Mouse (Mus musculus): ENCODE measurements at regions not wholly inside any gene's neighbourhood (a gene's known extent, or its start where the extent isn't known, plus 50 kb on each side); places are given as distances from the start of the nearest gene placed in this dataset.

DNA sequence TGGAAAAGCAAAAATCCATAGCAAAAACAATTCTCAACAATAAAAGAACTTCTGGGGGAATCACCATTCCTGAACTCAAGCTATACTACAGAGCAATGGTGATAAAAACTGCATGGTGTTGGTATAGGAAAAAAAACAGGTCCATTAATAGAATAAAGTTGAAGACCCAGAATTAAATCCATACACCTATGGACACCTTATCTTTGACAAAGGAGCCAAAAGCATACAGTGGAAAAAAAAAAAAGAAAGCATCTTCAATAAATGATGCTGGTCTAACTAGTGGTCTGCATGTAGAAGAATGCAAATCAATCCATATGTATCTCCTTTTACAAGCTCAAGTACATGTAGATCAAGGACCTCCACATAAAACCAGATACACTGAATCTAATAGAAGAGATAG is 291.8 kb upstream of the Plscr5 start:
- TF ChIP-seq CTCF (IDR thresholded peaks at IDR 0.05) = no peak
- no peak for TF ChIP-seq EP300 (IDR thresholded peaks at IDR 0.05)

Measured in lung, postnatal 0 days (tissue).